Mouse (Mus musculus) frontal cortex, postnatal 14 days (tissue): ENCODE data around the gene Clcnka.
A peak's percentile ranks its signal among the peaks of the same experiment; 100 is the strongest.

ENCODE experiments used
- DNase-seq, 2 experiments: peaks; one replicate each; pipeline ENCODE4 v3.0.0; 2022; ENCODE audit warnings: low spot score in 2 of 2

Clcnka gene

DNA sequence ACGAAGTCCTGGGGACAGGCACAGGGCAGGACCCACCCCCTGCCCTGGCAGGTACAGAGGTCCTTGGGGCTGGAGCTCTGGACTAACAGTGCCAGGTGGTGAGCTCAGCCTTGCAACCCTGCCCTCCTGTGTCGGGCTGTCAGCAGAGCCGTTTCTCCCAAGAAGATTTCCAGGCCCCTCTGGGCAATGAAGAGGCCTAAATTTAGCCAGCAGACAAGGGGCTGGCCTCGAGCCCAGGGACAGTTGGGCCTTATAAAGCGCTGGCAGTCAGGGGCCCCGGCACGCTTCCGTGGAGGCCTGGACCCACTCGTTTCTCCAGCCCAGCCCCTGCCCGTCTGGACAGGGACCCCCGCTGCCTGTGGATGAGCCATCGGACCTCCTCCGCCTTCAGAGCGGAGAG lies 22.9 kb upstream of the Clcnka start:
- no peak for DNase-seq

- no peak for DNase-seq
Observed at GRCm38 (mm10) chr4:141420886-141421285, 22.4 kb upstream of the Clcnka start.

DNA sequence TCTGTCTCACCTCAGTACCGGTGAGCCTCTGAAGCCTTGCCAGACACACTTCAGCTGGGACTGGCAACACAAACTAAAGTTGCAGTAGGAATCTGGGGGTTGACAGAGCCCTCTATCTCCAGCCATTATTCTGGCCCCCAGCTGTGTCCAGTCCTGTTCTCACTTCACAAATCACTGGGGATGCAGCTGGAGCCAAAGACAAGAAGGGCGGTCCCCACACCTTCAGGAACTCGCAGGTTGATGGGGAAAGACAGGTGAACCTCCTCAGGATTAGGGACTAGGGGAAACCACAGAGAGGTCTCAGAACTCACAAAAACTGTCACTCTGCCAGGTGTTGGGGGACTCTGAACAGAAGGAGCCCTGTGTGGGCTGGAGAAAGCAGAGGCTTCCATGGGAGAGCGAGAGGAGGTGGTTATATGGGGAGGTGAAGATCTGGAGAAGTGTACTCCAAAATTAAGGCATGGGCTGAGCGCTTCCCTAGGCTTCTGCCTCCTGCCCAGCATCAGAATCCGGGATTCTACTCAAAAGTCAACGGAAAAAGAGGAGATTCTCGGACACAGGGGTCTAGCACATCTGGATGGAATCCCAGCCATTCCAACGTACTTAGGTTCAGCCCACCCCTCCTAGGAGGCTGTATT lies 21.8 kb upstream of the Clcnka start, which contains the start of gene Hspb7:
TSS of gene Hspb7 (plus strand) at position 588 of the 638 bp plus-strand sequence.
- DNase-seq = no peak

DNA sequence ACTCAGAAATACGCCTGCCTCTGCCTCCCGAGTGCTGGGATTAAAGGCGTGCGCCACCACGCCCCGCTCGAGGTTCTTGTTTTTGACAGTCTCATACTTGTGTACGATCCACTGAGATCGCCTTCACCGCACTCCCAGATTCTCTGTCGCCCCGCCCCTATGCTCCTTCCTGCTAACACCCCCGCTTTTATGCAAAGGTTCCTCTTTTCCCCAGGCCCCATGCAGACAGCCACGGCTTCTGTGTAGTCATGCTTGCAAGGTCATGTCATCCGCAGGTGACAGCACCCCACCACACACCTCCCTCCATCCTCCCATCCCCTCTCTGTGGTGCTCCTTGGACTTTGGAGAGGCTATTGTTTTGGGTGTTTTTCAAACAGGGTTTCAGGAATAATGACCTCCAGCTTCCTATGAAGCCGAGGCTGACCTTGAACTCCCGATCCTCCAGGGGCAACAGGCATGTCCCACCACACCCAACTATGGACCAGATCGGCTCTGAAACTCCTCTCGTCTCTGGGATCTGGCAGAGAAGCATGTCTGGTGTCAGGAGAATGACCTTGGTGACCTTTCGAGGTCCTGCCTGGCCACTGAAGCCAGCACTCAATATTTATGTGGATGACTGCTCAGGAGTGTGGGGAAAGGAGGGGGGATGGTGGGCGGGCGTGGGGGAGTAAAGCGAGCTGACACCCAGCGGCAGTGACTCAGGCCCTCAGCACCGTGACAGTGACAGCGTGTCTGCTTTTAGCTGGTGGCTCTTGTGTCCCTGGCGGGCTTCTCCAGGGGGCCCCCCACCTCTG lies 21.1 kb upstream of the Clcnka start:
- DNase-seq = no peak

- no peak for DNase-seq
Observed at GRCm38 (mm10) chr4:141415924-141416323, 17.4 kb upstream of the Clcnka start, which contains the start of gene Clcnkb. Clcnkb (minus strand) TSS chr4:141416014.

- DNase-seq = no peak
Observed at GRCm38 (mm10) chr4:141411430-141411992, 13.0 kb upstream of the Clcnka start.

GRCm38 (mm10) chr4:141408577-141408976 lies 10.1 kb upstream of the Clcnka start:
- DNase-seq = no peak

GRCm38 (mm10) chr4:141406516-141407299 lies 8.2 kb upstream of the Clcnka start:
- DNase-seq = no peak

DNA sequence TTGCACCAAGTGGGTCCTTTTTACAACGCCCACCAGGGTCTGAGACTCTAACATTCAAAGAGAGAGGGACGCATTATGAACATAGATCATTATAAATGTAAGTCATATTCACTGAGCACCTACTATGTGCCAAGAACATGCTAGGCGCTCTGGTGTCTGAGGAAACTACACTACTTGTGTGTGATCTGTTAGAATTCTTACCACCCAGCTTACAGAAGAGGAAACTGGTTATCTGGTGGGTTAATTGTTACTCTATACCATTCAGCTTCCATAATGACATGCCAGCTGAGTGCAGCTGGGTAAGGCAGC lies 6.7 kb upstream of the Clcnka start:
- no peak for DNase-seq

- peak; percentile 78 to 94 for DNase-seq
Observed at GRCm38 (mm10) chr4:141404518-141405313, 6.2 kb upstream of the Clcnka start.

DNA sequence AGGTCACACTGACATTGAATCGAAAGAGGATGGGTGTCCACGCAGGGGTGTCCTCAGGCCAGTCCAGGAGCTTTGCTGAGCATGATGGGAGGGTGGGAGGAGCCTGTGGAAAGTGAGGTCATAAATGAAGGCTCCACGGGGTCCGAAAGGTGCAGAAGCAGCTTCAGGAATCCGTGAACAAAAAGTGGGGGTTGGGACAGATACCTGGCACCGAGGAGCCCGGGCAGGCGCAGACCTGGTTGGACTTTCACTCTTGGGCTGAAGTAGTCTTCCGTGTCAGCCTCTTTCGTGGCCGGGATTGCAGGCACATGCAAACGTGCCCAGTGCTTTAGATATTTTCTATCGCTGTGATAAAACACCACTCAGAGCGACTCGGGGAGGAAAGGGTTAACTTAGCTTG lies 1.6 kb upstream of the Clcnka start:
- DNase-seq = no peak

GRCm38 (mm10) chr4:141397861-141398260 lies 663 bp downstream of the Clcnka start:
- DNase-seq = no peak

GRCm38 (mm10) chr4:141394751-141395150 lies 3.8 kb downstream of the Clcnka start:
- DNase-seq = no peak

DNA sequence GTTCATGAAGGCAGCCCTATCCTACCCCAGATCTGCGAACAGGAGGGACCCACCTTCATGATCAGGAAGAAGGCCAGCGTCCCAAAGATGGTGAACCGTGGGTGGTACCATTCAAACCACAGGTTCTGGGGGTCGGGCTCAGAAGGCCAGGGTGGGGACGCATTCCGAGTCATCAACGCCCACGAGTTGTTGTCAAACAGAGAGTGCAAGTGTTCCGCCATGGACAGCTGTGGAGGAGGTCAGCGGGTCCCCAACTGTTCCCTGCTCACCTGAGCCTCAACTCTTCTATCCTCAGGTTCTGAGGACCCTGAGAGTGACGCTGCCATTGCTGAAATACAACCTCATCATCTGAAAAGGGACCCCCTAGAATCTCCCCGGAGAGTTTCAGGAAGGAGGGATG lies 7.2 kb downstream of the Clcnka start:
- no peak for DNase-seq

DNA sequence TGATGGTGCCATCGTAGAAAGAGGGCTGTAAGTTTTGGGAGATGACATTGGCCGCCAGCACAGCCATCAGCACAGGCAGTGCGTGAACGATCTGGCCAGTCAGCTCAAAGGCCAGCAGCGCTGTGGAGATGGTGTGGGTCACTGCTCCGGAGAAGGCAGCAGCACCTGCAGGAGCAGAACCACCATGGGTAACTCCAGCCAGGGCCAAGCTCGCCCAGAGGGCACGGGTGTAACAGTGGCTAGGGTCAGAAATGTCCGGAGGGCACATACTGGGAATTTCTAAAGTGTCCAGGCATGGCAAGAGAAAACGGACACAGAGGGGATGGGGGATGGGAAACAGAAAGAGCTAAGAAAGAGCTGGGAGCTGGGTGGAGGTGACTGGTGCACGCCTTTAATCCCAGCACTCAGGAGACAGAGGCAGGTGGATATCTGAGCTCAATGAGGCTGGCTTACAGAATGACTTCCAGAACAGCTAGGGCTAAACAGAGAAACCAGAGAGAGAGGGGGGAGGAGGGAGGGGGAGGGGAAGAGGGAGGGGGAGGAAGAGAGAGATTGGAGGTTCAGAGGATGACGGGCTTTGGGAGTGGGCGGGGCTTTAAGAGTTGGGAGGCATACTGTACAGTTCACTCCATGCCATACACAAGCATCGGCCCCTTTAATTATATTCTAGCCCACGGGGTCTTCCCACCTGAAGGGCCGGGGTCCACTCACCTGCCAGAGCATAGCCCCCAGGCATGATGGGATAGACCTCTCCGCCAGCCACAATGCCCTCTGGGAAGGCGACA lies 9.0 kb downstream of the Clcnka start:
- DNase-seq = no peak

DNA sequence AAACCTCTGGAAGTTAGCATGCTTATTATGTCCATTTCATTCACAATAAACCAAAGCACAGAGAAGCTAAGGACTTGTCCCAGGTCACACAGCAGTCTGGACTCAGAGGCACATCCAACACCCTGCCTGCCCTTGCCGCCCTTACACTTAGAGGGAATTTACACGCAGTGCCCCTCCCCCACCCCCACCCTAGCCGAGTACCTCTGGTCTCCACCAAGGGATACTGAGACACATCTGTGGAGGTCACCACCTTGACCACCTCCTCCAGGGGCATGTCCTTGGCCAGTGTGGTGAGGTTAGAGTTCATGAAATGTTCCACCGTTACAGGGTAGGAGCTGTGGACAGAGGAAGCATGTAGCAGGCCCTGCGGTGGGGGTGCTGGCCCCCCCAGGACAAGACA lies 10.6 kb downstream of the Clcnka start:
- no peak for DNase-seq

- DNase-seq = peak; percentile 46 to 75
Observed at GRCm38 (mm10) chr4:141387093-141387784, 11.3 kb downstream of the Clcnka start.

GRCm38 (mm10) chr4:141386150-141386549 lies 12.4 kb downstream of the Clcnka start:
- DNase-seq = no peak

DNA sequence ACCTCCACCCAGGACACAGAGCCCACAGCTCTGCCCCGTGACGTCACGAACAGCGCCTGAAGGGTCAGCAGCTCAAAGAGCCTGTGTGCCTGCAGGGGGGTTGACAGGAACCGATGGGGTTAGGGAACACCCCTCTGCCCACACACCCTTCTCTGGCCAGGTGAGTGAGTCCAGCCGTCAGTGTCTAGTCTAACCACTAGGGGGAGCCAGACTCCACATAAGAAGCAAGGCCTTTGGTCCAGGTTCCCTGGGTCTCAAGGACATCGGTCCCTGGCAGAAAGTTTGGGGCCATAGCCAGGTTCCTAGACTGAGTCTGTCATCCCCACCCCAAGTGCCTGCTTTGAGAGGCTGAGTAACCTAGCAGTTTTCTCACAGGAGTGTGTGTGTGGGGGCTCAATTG lies 13.2 kb downstream of the Clcnka start:
- no peak for DNase-seq

DNA sequence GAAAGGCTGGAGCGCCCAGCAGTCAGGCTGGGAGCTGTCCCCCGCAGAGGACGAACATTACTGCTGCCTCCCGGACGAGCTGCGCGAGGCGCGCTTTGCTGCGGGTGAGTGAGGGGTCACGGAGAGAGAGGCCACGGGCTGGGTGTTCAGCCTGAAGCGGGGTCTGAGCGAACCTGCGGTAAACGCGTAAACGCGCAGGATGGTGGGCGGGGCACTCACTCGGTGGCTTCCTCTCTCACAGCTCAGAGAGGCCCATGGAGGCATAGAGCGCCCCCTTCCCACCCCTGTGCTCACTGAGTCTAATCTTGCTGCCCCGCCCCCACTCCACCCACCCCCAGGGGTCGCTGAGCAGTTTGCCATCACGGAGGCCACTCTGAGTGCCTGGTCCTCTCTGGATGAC lies 16.1 kb downstream of the Clcnka start:
- DNase-seq = no peak
